Mouse (Mus musculus): ENCODE results near the gene Map1s. TPM values are rescaled to one million over a fixed set of nuclear protein-coding genes. Genes with fewer than 3 reads are reported as not detected.

Gene Map1s
- total and polyA plus RNA-seq, 3 experiments, result 9.5 to 51.4 (median 30.9) TPM

DNA sequence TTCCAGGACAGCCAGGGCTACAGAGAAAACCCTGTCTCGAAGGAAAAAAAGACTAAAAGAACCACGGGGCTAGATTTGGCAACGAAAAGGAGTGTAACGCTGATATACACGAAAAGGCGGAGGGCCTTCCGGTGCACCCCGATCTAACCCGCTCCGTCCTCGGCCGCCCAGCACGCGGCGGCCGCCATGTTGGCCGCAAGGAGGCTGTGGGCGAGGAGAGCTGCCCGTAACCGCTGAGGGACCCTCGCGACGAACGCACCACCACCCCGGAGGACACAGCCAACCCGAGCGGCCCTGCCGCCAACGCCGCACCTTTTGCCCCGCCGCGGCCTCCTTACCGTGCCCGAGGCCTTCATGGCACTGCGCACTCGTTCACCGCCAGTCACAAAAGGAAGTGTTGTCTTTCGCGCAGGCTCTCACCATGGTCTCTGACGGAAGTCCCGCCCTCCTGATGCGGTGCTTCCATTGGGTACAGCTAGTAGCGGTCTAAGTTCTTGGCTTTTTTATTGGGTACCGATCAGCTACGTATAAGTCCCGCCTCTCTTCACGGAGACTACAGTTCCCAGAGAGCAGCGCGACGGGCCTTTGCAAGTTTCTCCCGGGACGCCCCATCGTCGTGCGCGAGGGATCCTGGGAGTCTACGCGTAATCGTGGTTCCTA, 8.6 kb upstream of the Map1s start, which contains the start of gene Rpl18a (continued):
- TF ChIP-seq E2F4 (IDR thresholded peaks at IDR 0.05; ENCODE audit: insufficient replicate concordance, low read depth, low read length), result peak; percentile 74; the same call in 1 of the 2 replicates
- TF ChIP-seq GABPA (IDR thresholded peaks at IDR 0.05; ENCODE audit: insufficient replicate concordance, low read depth, low read length), result peak; percentile 42; the same call in 1 of the 2 replicates
- TF ChIP-seq BHLHE40 (IDR thresholded peaks at IDR 0.05; ENCODE audit: low read depth, low read length), result no peak
- TF ChIP-seq ZNF384 (IDR thresholded peaks at IDR 0.05; ENCODE audit: low read depth, low read length), result 0 out of 2 replicates have a peak, but pooled peaks have one; percentile 34
- TF ChIP-seq JUND (conservative IDR thresholded peaks at IDR 0.05; ENCODE audit: low read depth, low read length), result 0 out of 2 replicates have a peak, but pooled peaks have one; percentile 47
- TF ChIP-seq USF2 (conservative IDR thresholded peaks at IDR 0.05; ENCODE audit: low read depth, low read length), result no peak
- peak; percentile 87 for TF ChIP-seq MYC (IDR thresholded peaks at IDR 0.05; ENCODE audit: low read depth, low read length)
- no peak for TF ChIP-seq USF1 (IDR thresholded peaks at IDR 0.05; ENCODE audit: low read depth, low read length)
- TF ChIP-seq POLR2A (IDR thresholded peaks at IDR 0.05; ENCODE audit: low read depth, low read length), result peak; percentile 95
- TF ChIP-seq EP300 (IDR thresholded peaks at IDR 0.05; ENCODE audit: low read length), result no peak
- peak; percentile 95 for TF ChIP-seq ZMIZ1 (IDR thresholded peaks at IDR 0.05; ENCODE audit: low read depth, low read length)

DNA sequence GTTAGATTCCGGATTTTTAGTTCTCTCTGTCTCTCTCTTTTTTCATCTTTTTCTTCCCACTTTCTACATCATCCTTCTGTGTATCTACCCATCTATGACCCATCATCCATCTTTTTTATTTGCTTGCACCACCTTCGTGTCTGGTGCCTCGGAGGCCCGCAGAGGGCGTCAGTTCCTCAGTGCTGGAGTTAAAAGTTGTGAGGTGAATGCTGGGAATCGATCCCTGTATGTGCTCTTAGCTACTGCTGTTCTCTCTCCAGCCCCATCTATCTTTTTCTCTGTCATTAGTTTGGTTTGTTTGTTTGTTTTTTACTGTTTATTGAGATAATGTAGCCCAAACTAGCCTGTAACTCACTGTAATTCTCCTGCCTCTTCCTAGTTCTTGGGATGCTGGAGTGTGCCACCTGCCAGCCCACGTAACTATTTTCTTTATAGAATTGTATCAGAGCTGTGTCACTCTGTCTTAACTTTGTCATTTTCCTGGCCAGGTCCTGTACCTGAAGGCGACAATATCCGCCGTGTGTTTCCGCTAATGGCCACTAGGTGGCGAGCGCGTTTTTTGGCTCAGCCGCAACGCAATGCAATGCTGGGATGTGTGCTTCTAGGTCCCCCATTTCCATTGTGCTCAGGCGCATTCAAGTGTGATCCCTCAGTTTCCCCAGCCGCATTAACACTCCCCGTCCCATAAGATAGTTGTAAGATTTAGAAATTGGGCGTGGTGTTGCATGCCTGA, 7.9 kb upstream of the Map1s start:
- peaks cover 35 to 37% of the 10 kb centered on the region in 2 experiments for H3K36me3 ChIP-seq (replicated peaks in 1 of 2; ENCODE audit: control insufficient read depth in 1 of 2, insufficient read depth in 1 of 2, low read length in 1 of 2)
- peak overlapping the region; percentile 45 to 96 (median 61) for H3K4me3 ChIP-seq (replicated peaks in 1 of 3; ENCODE audit: low read depth in 2 of 3, low read length in 2 of 3, poor library complexity in 1 of 3)
- in situ Hi-C loops (cut with MboI; ENCODE audit: low pct_ligation_motif_present, low pct_unique_long_range_greater_than_20kb, low sequenced_read_pairs) (loop anchor here (5.0 kb wide), 1 partner anchor 59 kb away; no protein-coding TSS in a partner anchor), dilution Hi-C loops (cut with MboI; ENCODE audit: extremely low pct_ligation_motif_present, extremely low pct_unique_long_range_greater_than_20kb, low sequenced_read_pairs) (no loop called here)
- H3K9ac ChIP-seq (ENCODE audit: insufficient read depth, low read depth), result peak overlapping the region; percentile 90
- peak overlapping the region; percentile 68 for H3K27ac ChIP-seq (ENCODE audit: insufficient read depth, low read depth)
- H3K4me2 ChIP-seq (ENCODE audit: insufficient read depth, low read depth, poor library complexity, severe bottlenecking), result peak overlapping the region; percentile 89
- H3K27me3 ChIP-seq (replicated peaks), result no peaks in the 10 kb centered on the region
- peaks cover 24% of the 10 kb centered on the region for H3K79me2 ChIP-seq (replicated peaks; ENCODE audit: control insufficient read depth, extremely low read depth, insufficient read depth, poor library complexity, severe bottlenecking)
- peaks cover 18 to 37% of the 10 kb centered on the region in 2 experiments for H3K4me1 ChIP-seq (ENCODE audit: control insufficient read depth in 1 of 2, insufficient read depth in 2 of 2)
- peaks cover 8% of the 10 kb centered on the region for H3K9me3 ChIP-seq (replicated peaks; ENCODE audit: low read length)
- DNase-seq (ENCODE audit: extremely low read depth), result peak; percentile 86
- TF ChIP-seq SIN3A (IDR thresholded peaks at IDR 0.05; ENCODE audit: low read length) (peak; percentile 6; the same call in 1 of the 2 replicates), E2F4 (IDR thresholded peaks at IDR 0.05; ENCODE audit: insufficient replicate concordance, low read depth, low read length) (no peak), KAT2A (IDR thresholded peaks at IDR 0.05; ENCODE audit: insufficient replicate concordance, low read length) (no peak), NELFE (IDR thresholded peaks at IDR 0.05; ENCODE audit: low read depth, low read length) (no peak), UBTF (IDR thresholded peaks at IDR 0.05; ENCODE audit: low read depth, low read length) (no peak), GABPA (IDR thresholded peaks at IDR 0.05; ENCODE audit: insufficient replicate concordance, low read depth, low read length) (no peak), NRF1 (IDR thresholded peaks at IDR 0.05; ENCODE audit: low read depth, low read length) (peak; percentile 18; the same call in 1 of the 2 replicates), ZNF384 (IDR thresholded peaks at IDR 0.05; ENCODE audit: low read depth, low read length) (no peak), TCF12 (IDR thresholded peaks at IDR 0.05; ENCODE audit: low read depth, low read length) (no peak), ETS1 (conservative IDR thresholded peaks at IDR 0.05; ENCODE audit: low read depth, low read length) (no peak), RAD21 (IDR thresholded peaks at IDR 0.05; ENCODE audit: low read depth, low read length) (peak; percentile 86), RCOR1 (conservative IDR thresholded peaks at IDR 0.05; ENCODE audit: low read depth, low read length) (no peak), MXI1 (IDR thresholded peaks at IDR 0.05; ENCODE audit: low read depth, low read length) (0 out of 2 replicates have a peak, but pooled peaks have one; percentile 6), ZKSCAN1 (IDR thresholded peaks at IDR 0.05; ENCODE audit: borderline replicate concordance, low read depth, low read length) (no peak), ZC3H11A (IDR thresholded peaks at IDR 0.05; ENCODE audit: low read depth, low read length) (no peak), JUND (conservative IDR thresholded peaks at IDR 0.05; ENCODE audit: low read depth, low read length) (no peak), CHD2 (IDR thresholded peaks at IDR 0.05; ENCODE audit: low read length) (no peak), MAZ (IDR thresholded peaks at IDR 0.05; ENCODE audit: low read depth, low read length) (0 out of 2 replicates have a peak, but pooled peaks have one; percentile 18), TBP (conservative IDR thresholded peaks at IDR 0.05; ENCODE audit: low read depth, low read length) (no peak), USF2 (conservative IDR thresholded peaks at IDR 0.05; ENCODE audit: low read depth, low read length) (no peak), MAX (IDR thresholded peaks at IDR 0.05; ENCODE audit: low read length) (no peak), MEF2A (IDR thresholded peaks at IDR 0.05; ENCODE audit: borderline replicate concordance, low read depth, low read length) (0 out of 2 replicates have a peak, but pooled peaks have one; percentile 5), USF1 (IDR thresholded peaks at IDR 0.05; ENCODE audit: low read depth, low read length) (no peak), POLR2A (IDR thresholded peaks at IDR 0.05; ENCODE audit: low read depth, low read length) (no peak; the same call in 1 of the 2 replicates), SMC3 (IDR thresholded peaks at IDR 0.05; ENCODE audit: low read depth, low read length) (peak; percentile 74), CHD1 (IDR thresholded peaks at IDR 0.05; ENCODE audit: low read depth, low read length) (no peak), HCFC1 (IDR thresholded peaks at IDR 0.05; ENCODE audit: low read depth, low read length) (no peak), IRF4 (IDR thresholded peaks at IDR 0.05; ENCODE audit: low read depth, low read length) (no peak), BHLHE40 (IDR thresholded peaks at IDR 0.05; ENCODE audit: low read depth, low read length) (no peak)
